8 mouse cellular contexts compared by ENCODE assay signal in genomic region chr14:57424212-57424561, GRCm38 (mm10). TPM values are rescaled to one million over a fixed set of nuclear protein-coding genes. Genes with fewer than 3 reads are reported as not detected.
DNase-seq lines count a peak whose midpoint lies in the region; ATAC-seq and TF ChIP-seq lines count a peak whose summit lies in the region.

No protein-coding gene starts in this region.

- no peak; the same call in 1 of the 2 replicates for ATAC-seq in kidney, embryonic 14.5 days (ENCODE audit: low FRiP score, low TSS enrichment)
- peak; percentile 93 for ATAC-seq in hindbrain, embryonic 16.5 days
- peak; percentile 89 for ATAC-seq in midbrain, embryonic 16.5 days

- DNase-seq in kidney, postnatal 4 days = no peak
- DNase-seq in ovary, postnatal 14 days (ENCODE audit: low spot score) = no peak
- no peak for DNase-seq in adrenal gland, adult 8-10 months
- DNase-seq in cerebellum, postnatal 4 days (ENCODE audit: low spot score in 2 of 2) = no peak

- no peaks in the 10 kb centered on the region for H3K9me3 ChIP-seq in kidney, embryonic 14.5 days (ENCODE audit: control insufficient read depth, low read length)
- no peaks in the 10 kb centered on the region for H3K9me3 ChIP-seq in hindbrain, embryonic 16.5 days (ENCODE audit: control insufficient read depth, low read length)
- no peaks in the 10 kb centered on the region for H3K9me3 ChIP-seq in midbrain, embryonic 16.5 days (replicated peaks; ENCODE audit: control insufficient read depth, low read length, poor library complexity, severe bottlenecking)

- TF ChIP-seq POLR2A in bone marrow, adult 2 months (IDR thresholded peaks at IDR 0.05; ENCODE audit: borderline replicate concordance, control insufficient read depth, low read depth, low read length) = no peak

- H3K27ac ChIP-seq in kidney, embryonic 14.5 days (ENCODE audit: low read depth, low read length) = no peak overlapping the region; the same call in 1 of the 2 replicates
- H3K27ac ChIP-seq in bone marrow, adult 2 months (ENCODE audit: control insufficient read depth, insufficient read depth, low read depth, low read length, poor library complexity) = peak overlapping the region; percentile 5; the same call in 1 of the 2 replicates
- peak overlapping the region; percentile 89 for H3K27ac ChIP-seq in hindbrain, embryonic 16.5 days (ENCODE audit: low read depth, low read length)
- H3K27ac ChIP-seq in midbrain, embryonic 16.5 days (ENCODE audit: low read length) = peak overlapping the region; percentile 77

- H3K36me3 ChIP-seq in kidney, embryonic 14.5 days (ENCODE audit: control insufficient read depth, insufficient read depth, low read length) = no peaks in the 10 kb centered on the region
- no peaks in the 10 kb centered on the region for H3K36me3 ChIP-seq in hindbrain, embryonic 16.5 days (ENCODE audit: control insufficient read depth, insufficient read depth, low read length)
- H3K36me3 ChIP-seq in midbrain, embryonic 16.5 days (ENCODE audit: control insufficient read depth, insufficient read depth, low read length) = no peaks in the 10 kb centered on the region

- peak overlapping the region; percentile 69 for H3K4me3 ChIP-seq in kidney, embryonic 14.5 days (ENCODE audit: low read length)
- peak overlapping the region; percentile 67 for H3K4me3 ChIP-seq in bone marrow, adult 2 months (replicated peaks; ENCODE audit: control insufficient read depth, low read depth, low read length)
- H3K4me3 ChIP-seq in hindbrain, embryonic 16.5 days (ENCODE audit: low read length) = peak overlapping the region; percentile 99
- peak overlapping the region; percentile 96 for H3K4me3 ChIP-seq in midbrain, embryonic 16.5 days (ENCODE audit: low read depth, low read length)

- peak overlapping the region; percentile 56 for H3K4me2 ChIP-seq in kidney, embryonic 14.5 days (replicated peaks; ENCODE audit: low read depth, low read length)
- peak overlapping the region; percentile 76 for H3K4me2 ChIP-seq in hindbrain, embryonic 16.5 days (ENCODE audit: low read length)
- H3K4me2 ChIP-seq in midbrain, embryonic 16.5 days (ENCODE audit: low read length) = peak overlapping the region; percentile 77

- H3K4me1 ChIP-seq in kidney, embryonic 14.5 days (ENCODE audit: control insufficient read depth, insufficient read depth, low read length) = no peaks in the 10 kb centered on the region
- no peaks in the 10 kb centered on the region for H3K4me1 ChIP-seq in bone marrow, adult 2 months (ENCODE audit: control insufficient read depth, insufficient read depth, low read length)
- H3K4me1 ChIP-seq in hindbrain, embryonic 16.5 days (ENCODE audit: control insufficient read depth, insufficient read depth, low read depth, low read length) = peaks cover 3% of the 10 kb centered on the region
- peaks cover 3% of the 10 kb centered on the region for H3K4me1 ChIP-seq in midbrain, embryonic 16.5 days (ENCODE audit: control insufficient read depth, insufficient read depth, low read length)

- H3K9ac ChIP-seq in kidney, embryonic 14.5 days (ENCODE audit: low read depth, low read length) = peak overlapping the region; percentile 61
- H3K9ac ChIP-seq in hindbrain, embryonic 16.5 days (ENCODE audit: low read depth, low read length) = peak overlapping the region; percentile 92
- peak overlapping the region; percentile 91 for H3K9ac ChIP-seq in midbrain, embryonic 16.5 days (ENCODE audit: low read depth, low read length)

- WGBS in kidney, embryonic 14.5 days = 1% methylated on average over 22 of the region's 24 CpGs
- WGBS in bone marrow, adult 2 months = under 1% methylated on average over 24 of the region's 24 CpGs
- 1% methylated on average over 21 of the region's 24 CpGs for WGBS in hindbrain, embryonic 16.5 days
- WGBS in midbrain, embryonic 16.5 days = under 1% methylated on average over 19 of the region's 24 CpGs

- H3K27me3 ChIP-seq in kidney, embryonic 14.5 days (ENCODE audit: control insufficient read depth, insufficient read depth, low read length) = no peaks in the 10 kb centered on the region
- no peaks in the 10 kb centered on the region; the same call in 1 of the 2 replicates for H3K27me3 ChIP-seq in hindbrain, embryonic 16.5 days (replicated peaks; ENCODE audit: control insufficient read depth, insufficient read depth, low read length)
- H3K27me3 ChIP-seq in midbrain, embryonic 16.5 days (ENCODE audit: control insufficient read depth, insufficient read depth, low read depth, low read length) = no peaks in the 10 kb centered on the region

- TF ChIP-seq CTCF in bone marrow, adult 2 months (IDR thresholded peaks at IDR 0.05; ENCODE audit: control insufficient read depth, insufficient read depth, low read length) = no peak

RNA-seq across cellular contexts. Expression of gene Ift88, which starts 0.3 kb away (rescaled TPM):
- 16.2 and 22.5 TPM in 2 replicates for polyA plus RNA-seq in kidney, embryonic 14.5 days (2014; fragmentation: Nextera tagmentation; extraction: Ambion mirVana)
- 0.99 and 3.9 TPM in 2 replicates for polyA plus RNA-seq in bone marrow, adult 2 months (2011; ENCODE audit: insufficient read depth, insufficient read length, low replicate concordance, missing spikeins)
- 15.0 and 15.1 TPM in 2 replicates for polyA plus RNA-seq in hindbrain, embryonic 16.5 days (2015; fragmentation: Nextera tagmentation; extraction: Ambion mirVana)
- 17.3 and 19.4 TPM in 2 replicates for polyA plus RNA-seq in midbrain, embryonic 16.5 days (2015; fragmentation: Nextera tagmentation; extraction: Ambion mirVana)
- total RNA-seq in adrenal gland, adult 8-10 months (2022) = 10 to 100 TPM in 3 of 4 experiments, 1 to 10 TPM in 1; 9.2 to 16.4 (median 14.8) TPM

RNA-seq across cellular contexts. Expression of gene Cryl1, which starts 25.9 kb away (rescaled TPM):
- polyA plus RNA-seq in kidney, embryonic 14.5 days (2014; fragmentation: Nextera tagmentation; extraction: Ambion mirVana) = 14.3 and 17.6 TPM in 2 replicates
- 7.5 and 8.3 TPM in 2 replicates for polyA plus RNA-seq in bone marrow, adult 2 months (2011; ENCODE audit: insufficient read depth, insufficient read length, low replicate concordance, missing spikeins)
- 13.2 and 15.4 TPM in 2 replicates for polyA plus RNA-seq in hindbrain, embryonic 16.5 days (2015; fragmentation: Nextera tagmentation; extraction: Ambion mirVana)
- 9.6 and 12.3 TPM in 2 replicates for polyA plus RNA-seq in midbrain, embryonic 16.5 days (2015; fragmentation: Nextera tagmentation; extraction: Ambion mirVana)
- total RNA-seq in adrenal gland, adult 8-10 months (2022) = 10 to 100 TPM; 11.2 to 16.0 (median 12.6) TPM
